Mouse (Mus musculus): ENCODE data around the gene Ano6. TPM values are rescaled to one million over a fixed set of nuclear protein-coding genes. Genes with fewer than 3 reads are reported as not detected.

Gene Ano6
- total and polyA plus RNA-seq, 3 experiments, result 14.1 to 19.6 (median 17.3) TPM

- TF ChIP-seq CTCF (IDR thresholded peaks at IDR 0.05), result no peak
- H3K4me1 ChIP-seq (ENCODE audit: control insufficient read depth, insufficient read depth, low read length), result no peaks in the 10 kb centered on the region
- H3K79me2 ChIP-seq (replicated peaks; ENCODE audit: control insufficient read depth, insufficient read depth, low read length), result no peaks in the 10 kb centered on the region
- no peak overlapping the region for H3K4me3 ChIP-seq
- no peak overlapping the region for H3K9ac ChIP-seq (ENCODE audit: low read depth, low read length)
- no peaks in the 10 kb centered on the region for H3K27me3 ChIP-seq (ENCODE audit: control insufficient read depth, insufficient read depth, low read length)
- H3K27ac ChIP-seq, result no peak overlapping the region
- intact Hi-C loops (cut with DNase I), result loop anchor here (10.0 kb wide), 2 partner anchors 505 to 605 kb away; no protein-coding TSS in a partner anchor
- WGBS, result 57% methylated on average over 4 of the region's 4 CpGs
- H3K36me3 ChIP-seq (ENCODE audit: control insufficient read depth, insufficient read depth, low read length), result no peaks in the 10 kb centered on the region
- DNase-seq, result peak; percentile 34 to 53
Measured at GRCm38 (mm10) chr15:95769576-95769975, 21.1 kb upstream of the Ano6 start.

GRCm38 (mm10) chr15:95770307-95770706 lies 20.3 kb upstream of the Ano6 start:
- Histone ChIP-seq H3K27me3 (ENCODE audit: control insufficient read depth, insufficient read depth, low read length) (no peaks in the 10 kb centered on the region), H3K27ac (no peak overlapping the region), H3K4me1 (ENCODE audit: control insufficient read depth, insufficient read depth, low read length) (no peaks in the 10 kb centered on the region), H3K9ac (ENCODE audit: low read depth, low read length) (no peak overlapping the region), H3K79me2 (replicated peaks; ENCODE audit: control insufficient read depth, insufficient read depth, low read length) (no peaks in the 10 kb centered on the region), H3K36me3 (ENCODE audit: control insufficient read depth, insufficient read depth, low read length) (no peaks in the 10 kb centered on the region), H3K4me3 (no peak overlapping the region)
- WGBS, result 88% methylated on average over 2 of the region's 2 CpGs
- no peak for TF ChIP-seq CTCF (IDR thresholded peaks at IDR 0.05)
- no peak for TF ChIP-seq EP300 (IDR thresholded peaks at IDR 0.05; ENCODE audit: insufficient read depth, low read depth, low read length)
- no peak for TF ChIP-seq POLR2A (IDR thresholded peaks at IDR 0.05; ENCODE audit: insufficient read depth, low read depth, low read length)
- intact Hi-C loops (cut with DNase I), result no loop called here
- DNase-seq, result no peak

GRCm38 (mm10) chr15:95772374-95772773 lies 18.3 kb upstream of the Ano6 start:
- 62% methylated on average over 13 of the region's 13 CpGs for WGBS
- Histone ChIP-seq H3K4me1 (ENCODE audit: control insufficient read depth, insufficient read depth, low read length) (no peaks in the 10 kb centered on the region), H3K27ac (no peak overlapping the region), H3K36me3 (ENCODE audit: control insufficient read depth, insufficient read depth, low read length) (no peaks in the 10 kb centered on the region), H3K9ac (ENCODE audit: low read depth, low read length) (no peak overlapping the region), H3K4me3 (no peak overlapping the region), H3K27me3 (ENCODE audit: control insufficient read depth, insufficient read depth, low read length) (no peaks in the 10 kb centered on the region), H3K79me2 (replicated peaks; ENCODE audit: control insufficient read depth, insufficient read depth, low read length) (no peaks in the 10 kb centered on the region)
- DNase-seq, result no peak
- intact Hi-C loops (cut with DNase I), result loop anchor here (2.0 kb wide), 2 partner anchors 108 to 170 kb away; no protein-coding TSS in a partner anchor
- TF ChIP-seq CTCF (IDR thresholded peaks at IDR 0.05) (no peak), EP300 (IDR thresholded peaks at IDR 0.05; ENCODE audit: insufficient read depth, low read depth, low read length) (no peak), POLR2A (IDR thresholded peaks at IDR 0.05; ENCODE audit: insufficient read depth, low read depth, low read length) (no peak)

GRCm38 (mm10) chr15:95772861-95773836 lies 17.5 kb upstream of the Ano6 start:
- no peak overlapping the region for H3K4me3 ChIP-seq
- no peak overlapping the region for H3K9ac ChIP-seq (ENCODE audit: low read depth, low read length)
- TF ChIP-seq CTCF (IDR thresholded peaks at IDR 0.05) (peak; percentile 97; the same call in 1 of the 2 replicates), POLR2A (IDR thresholded peaks at IDR 0.05; ENCODE audit: insufficient read depth, low read depth, low read length) (no peak), EP300 (IDR thresholded peaks at IDR 0.05; ENCODE audit: insufficient read depth, low read depth, low read length) (peak; percentile 73; the same call in 1 of the 2 replicates)
- 63% methylated on average over 14 of the region's 14 CpGs for WGBS
- H3K4me1 ChIP-seq (ENCODE audit: control insufficient read depth, insufficient read depth, low read length), result no peaks in the 10 kb centered on the region
- H3K36me3 ChIP-seq (ENCODE audit: control insufficient read depth, insufficient read depth, low read length), result no peaks in the 10 kb centered on the region
- H3K27ac ChIP-seq, result no peak overlapping the region
- intact Hi-C loops (cut with DNase I), result loop anchor here (2.0 kb wide), 2 partner anchors 108 to 170 kb away; no protein-coding TSS in a partner anchor
- H3K27me3 ChIP-seq (ENCODE audit: control insufficient read depth, insufficient read depth, low read length), result no peaks in the 10 kb centered on the region
- peak; percentile 71 to 84 for DNase-seq
- no peaks in the 10 kb centered on the region for H3K79me2 ChIP-seq (replicated peaks; ENCODE audit: control insufficient read depth, insufficient read depth, low read length)

- 63% methylated on average over 6 of the region's 6 CpGs for WGBS
- Histone ChIP-seq H3K27me3 (ENCODE audit: control insufficient read depth, insufficient read depth, low read length) (no peaks in the 10 kb centered on the region), H3K79me2 (replicated peaks; ENCODE audit: control insufficient read depth, insufficient read depth, low read length) (no peaks in the 10 kb centered on the region), H3K36me3 (ENCODE audit: control insufficient read depth, insufficient read depth, low read length) (no peaks in the 10 kb centered on the region), H3K9ac (ENCODE audit: low read depth, low read length) (no peak overlapping the region), H3K4me1 (ENCODE audit: control insufficient read depth, insufficient read depth, low read length) (no peaks in the 10 kb centered on the region), H3K27ac (no peak overlapping the region), H3K4me3 (no peak overlapping the region)
- intact Hi-C loops (cut with DNase I), result no loop called here
- no peak for DNase-seq
- TF ChIP-seq POLR2A (IDR thresholded peaks at IDR 0.05; ENCODE audit: insufficient read depth, low read depth, low read length) (no peak), CTCF (IDR thresholded peaks at IDR 0.05) (no peak), EP300 (IDR thresholded peaks at IDR 0.05; ENCODE audit: insufficient read depth, low read depth, low read length) (no peak)
Measured at GRCm38 (mm10) chr15:95774197-95774596, 16.4 kb upstream of the Ano6 start.
